11 mouse cellular contexts compared by ENCODE assay signal in genomic region chr4:138368498-138369260, GRCm38 (mm10). TPM values are rescaled to one million over a fixed set of nuclear protein-coding genes. Genes with fewer than 3 reads are reported as not detected.
DNase-seq lines count a peak whose midpoint lies in the region; ATAC-seq lines count a peak whose summit lies in the region.
"Had no signal": no experiment of that assay in that cellular context is flagged by ENCODE, and none has a peak within 500 bp of the region (broad histone marks: within the 10 kb centered on the region; RNA-seq: fewer than 3 reads in every experiment).

No protein-coding gene starts in this region.

- H3K9ac ChIP-seq in heart, embryonic 11.5 days (ENCODE audit: low read depth, low read length) = no peak overlapping the region
- no peak overlapping the region for H3K9ac ChIP-seq in intestine, embryonic 16.5 days (ENCODE audit: low read depth, low read length)
- H3K9ac ChIP-seq in neural tube, embryonic 15.5 days (replicated peaks) = no peak overlapping the region
- no peak overlapping the region for H3K9ac ChIP-seq in midbrain, embryonic 13.5 days (replicated peaks)

- H3K9me3 ChIP-seq in heart, embryonic 11.5 days (replicated peaks; ENCODE audit: control insufficient read depth, low read length) = no peaks in the 10 kb centered on the region
- peaks cover 21% of the 10 kb centered on the region for H3K9me3 ChIP-seq in megakaryocyte, embryonic 14.5 days
- H3K9me3 ChIP-seq in intestine, embryonic 16.5 days (ENCODE audit: control insufficient read depth, low read length) = no peaks in the 10 kb centered on the region
- H3K9me3 ChIP-seq in neural tube, embryonic 15.5 days (replicated peaks) = no peaks in the 10 kb centered on the region
- no peaks in the 10 kb centered on the region for H3K9me3 ChIP-seq in midbrain, embryonic 13.5 days

- H3K4me2 ChIP-seq in heart, embryonic 11.5 days = no peak overlapping the region
- no peak overlapping the region for H3K4me2 ChIP-seq in intestine, embryonic 16.5 days (ENCODE audit: low read depth, low read length)
- H3K4me2 ChIP-seq in neural tube, embryonic 15.5 days = peak overlapping the region; percentile 57; the same call in 1 of the 2 replicates
- H3K4me2 ChIP-seq in midbrain, embryonic 13.5 days (replicated peaks) = no peak overlapping the region

- no peak overlapping the region for H3K4me3 ChIP-seq in heart, embryonic 11.5 days (ENCODE audit: low read depth, low read length)
- H3K4me3 ChIP-seq in megakaryocyte, embryonic 14.5 days (replicated peaks) = peak overlapping the region; percentile 89
- H3K4me3 ChIP-seq in intestine, embryonic 16.5 days (ENCODE audit: low read length) = no peak overlapping the region
- H3K4me3 ChIP-seq in neural tube, embryonic 15.5 days (replicated peaks) = no peak overlapping the region
- H3K4me3 ChIP-seq in midbrain, embryonic 13.5 days (replicated peaks) = no peak overlapping the region

- peaks cover 5% of the 10 kb centered on the region; the same call in 1 of the 2 replicates for H3K4me1 ChIP-seq in heart, embryonic 11.5 days (ENCODE audit: control insufficient read depth, insufficient read depth, low read length)
- peaks cover 48% of the 10 kb centered on the region for H3K4me1 ChIP-seq in megakaryocyte, embryonic 14.5 days
- peaks cover 11% of the 10 kb centered on the region for H3K4me1 ChIP-seq in intestine, embryonic 16.5 days (ENCODE audit: control insufficient read depth, insufficient read depth, low read length)
- peaks cover 9% of the 10 kb centered on the region for H3K4me1 ChIP-seq in neural tube, embryonic 15.5 days
- peaks cover 9% of the 10 kb centered on the region for H3K4me1 ChIP-seq in midbrain, embryonic 13.5 days (replicated peaks)

- H3K36me3 ChIP-seq in heart, embryonic 11.5 days (ENCODE audit: control insufficient read depth, insufficient read depth, low read length) = no peaks in the 10 kb centered on the region
- H3K36me3 ChIP-seq in megakaryocyte, embryonic 14.5 days (replicated peaks; ENCODE audit: low read length) = no peaks in the 10 kb centered on the region
- H3K36me3 ChIP-seq in intestine, embryonic 16.5 days (ENCODE audit: control insufficient read depth, insufficient read depth, low read length) = no peaks in the 10 kb centered on the region
- H3K36me3 ChIP-seq in neural tube, embryonic 15.5 days = no peaks in the 10 kb centered on the region
- H3K36me3 ChIP-seq in midbrain, embryonic 13.5 days = no peaks in the 10 kb centered on the region

- no peak for ATAC-seq in heart, embryonic 11.5 days (replicated peaks; ENCODE audit: insufficient number of reproducible peaks, low FRiP score, low TSS enrichment)
- ATAC-seq in megakaryocyte, adult 5-6 weeks (ENCODE audit: poor library complexity, severe bottlenecking) = no peak
- peak; percentile 4; the same call in 1 of the 2 replicates for ATAC-seq in intestine, embryonic 16.5 days
- ATAC-seq in neural tube, embryonic 15.5 days (ENCODE audit: low FRiP score) = no peak
- no peak for ATAC-seq in midbrain, embryonic 13.5 days

- H3K27ac ChIP-seq in heart, embryonic 11.5 days (ENCODE audit: low read depth, low read length) = no peak overlapping the region
- H3K27ac ChIP-seq in intestine, embryonic 16.5 days (ENCODE audit: low read length) = no peak overlapping the region
- no peak overlapping the region for H3K27ac ChIP-seq in neural tube, embryonic 15.5 days (replicated peaks)
- no peak overlapping the region for H3K27ac ChIP-seq in midbrain, embryonic 13.5 days

- WGBS in heart, embryonic 11.5 days (ENCODE audit: insufficient replicate concordance) = 74% methylated on average over 12 of the region's 12 CpGs
- 72% methylated on average over 11 of the region's 12 CpGs for WGBS in intestine, embryonic 16.5 days
- WGBS in neural tube, embryonic 15.5 days = 83% methylated on average over 12 of the region's 12 CpGs
- 81% methylated on average over 12 of the region's 12 CpGs for WGBS in midbrain, embryonic 13.5 days

- DNase-seq in heart, adult 11 months = peak; percentile 94
- no peak for DNase-seq in right cerebral cortex, adult 18-20 months
- DNase-seq: B cell, adult 2 months had no signal

- H3K27me3 ChIP-seq in heart, embryonic 11.5 days (ENCODE audit: control insufficient read depth, insufficient read depth, low read length) = peaks cover 2% of the 10 kb centered on the region; the same call in 1 of the 2 replicates
- peaks cover 33% of the 10 kb centered on the region for H3K27me3 ChIP-seq in megakaryocyte, embryonic 14.5 days (replicated peaks)
- H3K27me3 ChIP-seq in intestine, embryonic 16.5 days (replicated peaks; ENCODE audit: control insufficient read depth, insufficient read depth, low read length) = no peaks in the 10 kb centered on the region
- H3K27me3 ChIP-seq in neural tube, embryonic 15.5 days (replicated peaks) = peaks cover 22% of the 10 kb centered on the region
- H3K27me3 ChIP-seq in midbrain, embryonic 13.5 days = peaks cover 41% of the 10 kb centered on the region

RNA-seq across cellular contexts. Expression of gene Cda, which starts 0.9 kb away (rescaled TPM):
- 6.9 and 7.6 TPM in 2 replicates for polyA plus RNA-seq in heart, embryonic 11.5 days (2014; fragmentation: Nextera tagmentation; extraction: Ambion mirVana)
- polyA plus RNA-seq in megakaryocyte, embryonic 14.5 days (2012; ENCODE audit: insufficient read depth, low replicate concordance) = 11.2 and 14.9 TPM in 2 replicates
- not detected in 2 replicates for total RNA-seq in megakaryocyte, adult 5-6 weeks (2015)
- not detected in 2 replicates for total RNA-seq in megakaryocyte, adult 5-6 weeks (2017)
- 39.2 and 42.4 TPM in 2 replicates for polyA plus RNA-seq in intestine, embryonic 16.5 days (2015; fragmentation: Nextera tagmentation; extraction: Ambion mirVana)
- polyA plus RNA-seq in neural tube, embryonic 15.5 days (2015; fragmentation: Nextera tagmentation; extraction: Ambion mirVana) = 10.1 and 11.9 TPM in 2 replicates
- 2.2 and 2.6 TPM in 2 replicates for polyA plus RNA-seq in midbrain, embryonic 13.5 days (2015; fragmentation: Nextera tagmentation; extraction: Ambion mirVana)

RNA-seq across cellular contexts. Expression of gene Fam43b, which starts 27.6 kb away (rescaled TPM):
- polyA plus RNA-seq in heart, embryonic 11.5 days (2014; fragmentation: Nextera tagmentation; extraction: Ambion mirVana) = 0.07 TPM in 1 of 2 replicates, not detected in the other
- not detected in 2 replicates for polyA plus RNA-seq in megakaryocyte, embryonic 14.5 days (2012; ENCODE audit: insufficient read depth, low replicate concordance)
- total RNA-seq in megakaryocyte, adult 5-6 weeks (2015) = not detected in 2 replicates
- total RNA-seq in megakaryocyte, adult 5-6 weeks (2017) = not detected in 2 replicates
- not detected in 2 replicates for polyA plus RNA-seq in intestine, embryonic 16.5 days (2015; fragmentation: Nextera tagmentation; extraction: Ambion mirVana)
- polyA plus RNA-seq in neural tube, embryonic 15.5 days (2015; fragmentation: Nextera tagmentation; extraction: Ambion mirVana) = 13.9 and 14.3 TPM in 2 replicates
- 1.1 and 1.3 TPM in 2 replicates for polyA plus RNA-seq in midbrain, embryonic 13.5 days (2015; fragmentation: Nextera tagmentation; extraction: Ambion mirVana)
- polyA plus RNA-seq: gonadal fat pad, adult 2 months; testis, adult 2 months had no signal

RNA-seq across cellular contexts. Expression of gene Pink1, which starts 42.6 kb away (rescaled TPM):
- polyA plus RNA-seq in heart, embryonic 11.5 days (2014; fragmentation: Nextera tagmentation; extraction: Ambion mirVana) = 22.9 and 30.9 TPM in 2 replicates
- polyA plus RNA-seq in megakaryocyte, embryonic 14.5 days (2012; ENCODE audit: insufficient read depth, low replicate concordance) = 11.2 and 33.2 TPM in 2 replicates
- total RNA-seq in megakaryocyte, adult 5-6 weeks (2015) = 26.9 and 31.8 TPM in 2 replicates
- 29.8 and 32.2 TPM in 2 replicates for total RNA-seq in megakaryocyte, adult 5-6 weeks (2017)
- polyA plus RNA-seq in intestine, embryonic 16.5 days (2015; fragmentation: Nextera tagmentation; extraction: Ambion mirVana) = 30.7 and 38.9 TPM in 2 replicates
- 87.9 and 103 TPM in 2 replicates for polyA plus RNA-seq in neural tube, embryonic 15.5 days (2015; fragmentation: Nextera tagmentation; extraction: Ambion mirVana)
- polyA plus RNA-seq in midbrain, embryonic 13.5 days (2015; fragmentation: Nextera tagmentation; extraction: Ambion mirVana) = 79.8 and 89.2 TPM in 2 replicates
